Mouse (Mus musculus) limb, embryonic 12.5 days (tissue): ENCODE measurements at regions not wholly inside any gene's neighbourhood (a gene's known extent, or its start where the extent isn't known, plus 50 kb on each side); places are given as distances from the start of the nearest gene placed in this dataset.
"Not testable (repeated sequence)": the region's sequence is repeated elsewhere in the genome, so short reads cannot be mapped to it uniquely, and the experiment has no call there.

Source experiments
- ATAC-seq: fragments of 200-750 bp; cut with Nextera tagmentation; 2 replicates; pipeline ENCODE4 v1.8.0; 2017; ENCODE audit warnings: low read depth, moderate TSS enrichment; ENCODE audit not compliant: insufficient number of reproducible peaks, insufficient read depth, low FRiP score, low TSS enrichment
- H3K27ac ChIP-seq: fragments of 300-500 bp; sonication (generic); 2 replicates; pipeline ENCODE4 v1.5.1; 2016; ENCODE audit warnings: mild to moderate bottlenecking, moderate library complexity
- H3K27me3 ChIP-seq: fragments of 300-500 bp; sonication (generic); 2 replicates; pipeline ENCODE4 v1.6.1; 2016; ENCODE audit warnings: mild to moderate bottlenecking, moderate library complexity
- H3K36me3 ChIP-seq: fragments of 300-500 bp; sonication (generic); 2 replicates; pipeline ENCODE4 v1.6.1; 2016; ENCODE audit warnings: mild to moderate bottlenecking, moderate library complexity
- H3K4me1 ChIP-seq: fragments of 300-500 bp; sonication (generic); replicated peaks from 2 replicates; pipeline ENCODE4 v1.6.1; 2016
- H3K4me2 ChIP-seq: fragments of 300-500 bp; sonication (generic); 2 replicates; pipeline ENCODE4 v1.6.1; 2016; ENCODE audit warnings: mild to moderate bottlenecking, moderate library complexity
- H3K4me3 ChIP-seq: fragments of 300-500 bp; sonication (generic); replicated peaks from 2 replicates; pipeline ENCODE4 v1.5.1; 2016; ENCODE audit warnings: mild to moderate bottlenecking
- H3K9ac ChIP-seq: fragments of 300-500 bp; sonication (generic); replicated peaks from 2 replicates; pipeline ENCODE4 v1.6.1; 2016; ENCODE audit warnings: mild to moderate bottlenecking, moderate library complexity
- H3K9me3 ChIP-seq: fragments of 300-500 bp; sonication (generic); 2 replicates; pipeline ENCODE4 v1.6.1; 2016; ENCODE audit warnings: mild to moderate bottlenecking, moderate library complexity
- WGBS: fragments of 180-500 bp; shearing (Covaris S2); methylation state at CpG from one replicate; pipeline ENCODE4 v1.1.7; 2016; 5-methylcytosine and 5-hydroxymethylcytosine counted together

GRCm38 (mm10) chr16:30193294-30194261 lies 73.7 kb downstream of the Cpn2 start:
- Histone ChIP-seq H3K36me3 (no peaks in the 10 kb centered on the region), H3K27me3 (peaks cover 12% of the 10 kb centered on the region), H3K9me3 (no peaks in the 10 kb centered on the region), H3K4me2 (no peak overlapping the region), H3K9ac (no peak overlapping the region), H3K27ac (0 out of 2 replicates have a peak overlapping the region, but pooled peaks have one; percentile 18), H3K4me3 (no peak overlapping the region), H3K4me1 (peaks cover 41% of the 10 kb centered on the region)
- no peak for ATAC-seq
- WGBS = 47% methylated on average over 8 of the region's 8 CpGs

GRCm38 (mm10) chr16:30194836-30195235 lies 72.5 kb downstream of the Cpn2 start:
- H3K4me1 ChIP-seq = peaks cover 39% of the 10 kb centered on the region

GRCm38 (mm10) chr16:30195859-30196258 lies 71.4 kb downstream of the Cpn2 start:
- not testable (repeated sequence) for H3K9ac ChIP-seq, H3K4me3 ChIP-seq, H3K27ac ChIP-seq, ATAC-seq, H3K9me3 ChIP-seq, H3K4me2 ChIP-seq, H3K36me3 ChIP-seq, H3K27me3 ChIP-seq
- WGBS = 82% methylated on average over 2 of the region's 2 CpGs
- peaks cover 31% of the 10 kb centered on the region for H3K4me1 ChIP-seq

More at GRCm38 (mm10) chr16:30194836-30195235, 72.5 kb downstream of the Cpn2 start:
- peaks cover 5% of the 10 kb centered on the region for H3K27me3 ChIP-seq
- H3K9me3 ChIP-seq = no peaks in the 10 kb centered on the region
- no peak overlapping the region for H3K27ac ChIP-seq
- no peak overlapping the region for H3K4me3 ChIP-seq
- ATAC-seq = no peak
- no peaks in the 10 kb centered on the region for H3K36me3 ChIP-seq
- H3K4me2 ChIP-seq = no peak overlapping the region
- H3K9ac ChIP-seq = no peak overlapping the region
- WGBS = 71% methylated on average over 7 of the region's 7 CpGs

DNA sequence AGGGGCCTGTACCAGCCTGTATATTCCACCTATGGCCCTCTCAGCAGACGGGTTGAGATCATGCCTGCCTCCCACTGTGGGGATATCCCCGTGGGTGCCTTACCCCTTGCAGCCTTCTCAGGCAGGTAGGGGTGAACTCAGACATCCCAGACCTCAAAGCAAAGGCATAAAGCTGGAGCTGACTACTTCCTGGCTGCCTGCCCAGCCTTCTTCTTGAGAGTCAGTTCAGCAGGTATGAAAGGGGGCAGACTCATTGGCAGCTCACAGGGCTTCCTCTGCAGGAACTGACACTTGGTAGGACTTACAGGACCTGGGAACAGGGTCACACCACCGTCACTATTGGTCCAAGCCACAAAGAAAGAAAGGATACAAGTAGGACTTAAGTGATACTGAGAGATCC lies 69.9 kb downstream of the Cpn2 start:
- no peak for ATAC-seq
- WGBS = 85% methylated on average over 3 of the region's 3 CpGs
- H3K9ac ChIP-seq = no peak overlapping the region
- peaks cover 24% of the 10 kb centered on the region for H3K4me1 ChIP-seq
- H3K4me3 ChIP-seq = no peak overlapping the region
- no peak overlapping the region for H3K4me2 ChIP-seq
- no peaks in the 10 kb centered on the region for H3K9me3 ChIP-seq
- no peak overlapping the region for H3K27ac ChIP-seq
- H3K27me3 ChIP-seq = no peaks in the 10 kb centered on the region
- H3K36me3 ChIP-seq = no peaks in the 10 kb centered on the region

DNA sequence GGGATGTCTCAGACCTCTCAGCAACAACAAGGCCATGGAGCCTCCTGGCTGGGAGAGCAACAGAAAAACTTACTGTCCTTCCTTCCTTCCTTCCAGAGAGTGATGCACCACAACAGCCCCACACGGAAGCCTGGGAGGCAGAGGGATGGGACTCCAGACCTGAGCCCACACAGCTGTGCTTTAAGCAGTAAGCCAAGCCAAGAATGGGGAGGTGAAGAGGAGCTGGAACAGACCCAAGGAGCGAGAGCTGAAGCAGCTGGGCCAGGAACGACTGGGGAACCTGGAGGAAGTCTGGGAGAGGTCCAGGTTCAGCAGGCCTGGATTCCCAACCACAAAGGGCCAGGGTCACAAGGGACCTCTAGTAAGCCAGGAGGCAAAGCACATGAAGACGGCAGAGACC lies 67.5 kb downstream of the Cpn2 start:
- Histone ChIP-seq H3K27me3 (no peaks in the 10 kb centered on the region), H3K4me1 (peaks cover 12% of the 10 kb centered on the region), H3K4me3 (no peak overlapping the region), H3K9ac (no peak overlapping the region), H3K4me2 (no peak overlapping the region), H3K27ac (no peak overlapping the region), H3K9me3 (no peaks in the 10 kb centered on the region), H3K36me3 (no peaks in the 10 kb centered on the region)
- no peak for ATAC-seq
- WGBS = 64% methylated on average over 4 of the region's 4 CpGs

DNA sequence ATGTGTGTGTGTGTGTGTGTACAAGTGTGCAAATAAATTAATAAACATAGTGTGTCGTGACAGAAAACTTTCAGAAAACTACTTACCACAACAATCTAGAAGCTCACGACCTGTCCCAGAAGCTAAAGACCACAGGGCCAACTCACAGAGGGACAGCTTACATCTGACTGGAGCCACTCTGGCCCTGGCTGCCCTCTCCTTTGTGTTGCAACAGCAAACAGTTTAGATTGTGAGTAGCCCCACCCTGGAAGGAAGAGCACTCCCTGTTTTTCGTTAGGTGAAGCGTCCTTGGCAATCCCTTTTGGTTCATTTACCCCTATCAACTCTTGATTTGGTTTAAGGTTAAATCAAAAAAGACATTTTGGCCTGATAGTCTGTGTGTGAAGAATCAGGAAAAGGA lies 63.2 kb downstream of the Cpn2 start:
- no peak overlapping the region for H3K27ac ChIP-seq
- H3K4me3 ChIP-seq = no peak overlapping the region
- no peak overlapping the region for H3K4me2 ChIP-seq
- no peak overlapping the region for H3K9ac ChIP-seq
- WGBS = 64% methylated on average over 4 of the region's 4 CpGs
- no peaks in the 10 kb centered on the region for H3K36me3 ChIP-seq
- no peaks in the 10 kb centered on the region for H3K27me3 ChIP-seq
- no peak for ATAC-seq
- H3K9me3 ChIP-seq = peaks cover 3% of the 10 kb centered on the region; the same call in 1 of the 2 replicates
- peaks cover 25% of the 10 kb centered on the region for H3K4me1 ChIP-seq

GRCm38 (mm10) chr16:30205314-30205815 lies 61.9 kb downstream of the Cpn2 start:
- no peak for ATAC-seq
- Histone ChIP-seq H3K4me1 (peaks cover 20% of the 10 kb centered on the region), H3K27me3 (no peaks in the 10 kb centered on the region), H3K4me2 (0 out of 2 replicates have a peak overlapping the region, but pooled peaks have one; percentile 2), H3K4me3 (no peak overlapping the region), H3K9ac (no peak overlapping the region), H3K9me3 (peaks cover 6% of the 10 kb centered on the region; the same call in 1 of the 2 replicates), H3K36me3 (no peaks in the 10 kb centered on the region), H3K27ac (0 out of 2 replicates have a peak overlapping the region, but pooled peaks have one; percentile 12)
- WGBS = 12% methylated on average over 8 of the region's 8 CpGs

- ATAC-seq = no peak
- Histone ChIP-seq H3K9me3 (peaks cover 6% of the 10 kb centered on the region; the same call in 1 of the 2 replicates), H3K9ac (no peak overlapping the region), H3K27me3 (no peaks in the 10 kb centered on the region), H3K4me3 (no peak overlapping the region), H3K4me2 (0 out of 2 replicates have a peak overlapping the region, but pooled peaks have one; percentile 2), H3K4me1 (peaks cover 20% of the 10 kb centered on the region), H3K27ac (peak overlapping the region; percentile 12; the same call in 1 of the 2 replicates), H3K36me3 (no peaks in the 10 kb centered on the region)
- WGBS = 23% methylated on average over 15 of the region's 15 CpGs
Measured at GRCm38 (mm10) chr16:30205816-30206356, 61.4 kb downstream of the Cpn2 start.
